Mouse (Mus musculus) erythroblast, embryonic 14.5 days (primary cell): ENCODE data around the gene Cd36. TPM values are rescaled to one million over a fixed set of nuclear protein-coding genes. Genes with fewer than 3 reads are reported as not detected.
"Not testable (repeated sequence)": the region's sequence is repeated elsewhere in the genome, so short reads cannot be mapped to it uniquely, and the experiment has no call there.

Experiments
- H3K27me3 ChIP-seq: 2 replicates; pipeline ENCODE4 v1.6.1; 2012; ENCODE audit warnings: inconsistent platforms; ENCODE audit not compliant: control insufficient read depth
- H3K36me3 ChIP-seq: 2 replicates; pipeline ENCODE4 v1.6.1; 2012; ENCODE audit warnings: mild to moderate bottlenecking, inconsistent platforms; ENCODE audit not compliant: control insufficient read depth
- H3K4me1 ChIP-seq: 2 replicates; pipeline ENCODE4 v1.6.1; 2012; ENCODE audit warnings: inconsistent platforms; ENCODE audit not compliant: control insufficient read depth
- H3K4me3 ChIP-seq: replicated peaks from 2 replicates; pipeline ENCODE3; 2012; ENCODE audit warnings: moderate library complexity, mild to moderate bottlenecking, inconsistent platforms
- H3K9me3 ChIP-seq: 2 replicates; pipeline ENCODE4 v1.6.1; 2012; ENCODE audit warnings: low read length, inconsistent platforms, mixed read lengths; ENCODE audit not compliant: control insufficient read depth
- GATA1 ChIP-seq: IDR thresholded peaks from 2 replicates; pipeline ENCODE4 v1.6.1; 2012; ENCODE audit warnings: low read length, inconsistent platforms, mixed read lengths
- TAL1 ChIP-seq: IDR thresholded peaks from 3 replicates; pipeline ENCODE4 v1.6.1; 2012; ENCODE audit warnings: low read length, inconsistent platforms, mixed read lengths
- polyA plus RNA-seq: library from polyadenylated mRNA; stranded (reverse); fragments of >175 nt; gene quantifications from 2 replicates; pipeline ENCODE4 v1.2.3, GENCODE M21; 2012

Gene Cd36
- 0.11 and 0.12 TPM in 2 replicates for polyA plus RNA-seq

DNA sequence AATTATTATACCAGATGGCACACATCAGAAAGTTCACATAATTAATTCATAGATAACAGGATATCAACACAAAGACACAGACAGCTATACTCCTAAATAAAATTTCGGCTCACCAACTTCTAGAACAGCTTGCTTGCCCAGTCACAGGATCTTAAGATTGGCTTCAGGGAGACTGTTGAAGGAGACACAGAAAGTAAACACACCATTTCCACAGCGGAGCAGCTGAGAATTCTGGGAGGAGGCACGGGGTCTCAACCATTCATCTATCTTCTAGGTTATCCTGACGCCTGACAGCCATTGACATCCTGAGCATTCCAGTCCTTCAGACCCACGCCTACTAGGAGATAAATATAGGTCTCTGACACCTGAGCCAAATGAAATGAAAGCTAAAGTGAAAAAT is at the start of gene Cd36:
Cd36 (minus strand) TSS at position 204 of the 400 bp plus-strand sequence.
- no peaks in the 10 kb centered on the region for H3K9me3 ChIP-seq
- H3K4me3 ChIP-seq: no peak within 1 kb of the TSS
- H3K36me3 ChIP-seq: no peaks in the 10 kb centered on the region
- H3K4me1 ChIP-seq: no peaks in the 10 kb centered on the region
- TF ChIP-seq GATA1: no peak
- TF ChIP-seq TAL1: no peak
- H3K27me3 ChIP-seq: no peaks in the 10 kb centered on the region

DNA sequence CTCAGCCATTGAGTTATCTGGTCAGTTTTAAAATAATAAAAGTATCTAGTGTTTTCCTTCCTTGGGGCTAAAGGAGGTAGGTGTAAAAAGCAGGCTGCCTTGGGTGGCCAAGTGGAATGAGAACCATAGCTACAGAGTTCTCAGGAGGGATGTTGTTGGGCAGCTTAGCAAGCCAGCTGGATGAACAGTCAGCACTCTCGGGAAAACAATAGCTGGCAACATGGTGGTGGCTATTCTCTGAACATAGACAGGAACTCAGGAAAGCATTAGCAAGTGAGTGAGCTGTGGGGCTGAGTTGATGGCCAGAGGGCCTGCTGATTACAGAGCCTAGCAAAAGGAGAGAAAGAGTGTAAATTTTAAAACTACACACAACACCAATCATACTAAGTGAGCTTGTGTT is 45.9 kb upstream of the Cd36 start:
- no peaks in the 10 kb centered on the region for H3K9me3 ChIP-seq
- no peaks in the 10 kb centered on the region for H3K36me3 ChIP-seq
- H3K4me1 ChIP-seq: peaks cover 5% of the 10 kb centered on the region
- no peak for TF ChIP-seq GATA1
- no peak for TF ChIP-seq TAL1
- no peak overlapping the region for H3K4me3 ChIP-seq
- H3K27me3 ChIP-seq: no peaks in the 10 kb centered on the region

DNA sequence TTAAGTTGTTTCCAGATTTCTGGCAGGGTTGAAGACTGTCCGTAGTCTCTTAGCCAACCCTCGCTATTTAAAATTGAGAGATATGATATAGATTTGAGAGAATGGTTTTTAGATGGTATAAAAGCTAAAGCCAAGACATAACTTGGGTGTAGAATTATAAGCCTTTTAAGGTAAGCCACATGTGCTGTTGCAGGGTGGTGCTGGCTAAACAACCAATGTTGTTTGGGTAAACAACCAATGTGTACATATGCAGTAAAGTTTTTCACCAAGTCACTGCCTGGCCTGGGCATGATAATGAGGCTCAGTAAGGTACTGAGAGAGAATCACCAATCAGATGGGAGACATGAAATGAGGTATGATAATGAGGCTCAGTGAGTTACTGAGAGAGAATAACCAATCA is 43.0 kb upstream of the Cd36 start:
- H3K9me3 ChIP-seq, H3K4me1 ChIP-seq, H3K27me3 ChIP-seq, H3K36me3 ChIP-seq, H3K4me3 ChIP-seq: not testable (repeated sequence)

DNA sequence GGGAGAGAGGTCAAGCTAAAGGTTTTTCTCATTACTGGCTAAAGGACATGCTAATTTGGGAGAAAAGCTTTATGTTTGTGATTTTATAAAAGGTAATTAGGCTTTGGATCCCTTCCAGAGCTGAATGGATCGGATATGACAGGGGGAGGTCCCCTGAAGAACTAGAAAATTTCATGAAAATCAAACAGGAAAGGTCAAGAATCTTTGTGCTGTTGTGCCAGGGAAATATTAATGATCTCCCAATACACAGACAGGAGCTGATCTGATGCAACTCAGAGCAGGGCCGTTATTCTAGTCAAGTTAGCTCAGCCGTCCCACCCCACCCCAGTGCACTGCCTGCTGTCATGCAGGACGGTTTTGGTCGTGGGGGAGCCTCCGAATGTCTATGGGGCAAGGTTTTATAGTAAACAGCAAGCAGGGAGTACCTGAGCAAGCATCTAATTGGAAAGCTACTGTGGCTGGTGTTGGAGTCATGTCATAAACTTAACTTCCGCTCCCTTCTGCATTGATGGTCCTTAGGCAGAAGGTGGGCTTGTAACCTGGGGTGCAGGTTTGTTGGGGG is 40.5 kb upstream of the Cd36 start:
- Histone ChIP-seq H3K4me1 (no peaks in the 10 kb centered on the region), H3K9me3 (no peaks in the 10 kb centered on the region), H3K27me3 (no peaks in the 10 kb centered on the region), H3K4me3 (no peak overlapping the region), H3K36me3 (no peaks in the 10 kb centered on the region)
- no peak for TF ChIP-seq TAL1

DNA sequence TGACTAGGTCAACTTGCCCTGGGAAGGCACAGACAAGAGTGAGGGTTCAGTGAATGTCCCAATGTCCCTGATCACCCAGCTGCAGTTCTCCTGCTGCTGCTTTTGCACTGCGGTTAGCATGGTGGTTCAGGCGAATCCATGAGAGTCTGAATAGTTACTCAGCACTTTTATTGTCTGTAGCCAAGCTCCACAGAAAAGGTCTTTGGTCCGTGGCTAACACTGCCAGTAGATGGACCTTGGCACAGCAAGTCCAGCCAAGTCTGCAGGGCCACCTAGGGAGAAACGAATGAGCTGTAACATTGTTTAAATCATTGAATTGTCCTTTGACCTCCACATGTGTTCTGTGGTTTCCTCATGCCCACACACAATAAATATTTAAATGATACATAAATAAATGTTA is 39.9 kb upstream of the Cd36 start:
- no peaks in the 10 kb centered on the region for H3K27me3 ChIP-seq
- no peak overlapping the region for H3K4me3 ChIP-seq
- TF ChIP-seq GATA1: no peak
- TF ChIP-seq TAL1: no peak
- no peaks in the 10 kb centered on the region for H3K36me3 ChIP-seq
- H3K4me1 ChIP-seq: no peaks in the 10 kb centered on the region
- H3K9me3 ChIP-seq: no peaks in the 10 kb centered on the region

DNA sequence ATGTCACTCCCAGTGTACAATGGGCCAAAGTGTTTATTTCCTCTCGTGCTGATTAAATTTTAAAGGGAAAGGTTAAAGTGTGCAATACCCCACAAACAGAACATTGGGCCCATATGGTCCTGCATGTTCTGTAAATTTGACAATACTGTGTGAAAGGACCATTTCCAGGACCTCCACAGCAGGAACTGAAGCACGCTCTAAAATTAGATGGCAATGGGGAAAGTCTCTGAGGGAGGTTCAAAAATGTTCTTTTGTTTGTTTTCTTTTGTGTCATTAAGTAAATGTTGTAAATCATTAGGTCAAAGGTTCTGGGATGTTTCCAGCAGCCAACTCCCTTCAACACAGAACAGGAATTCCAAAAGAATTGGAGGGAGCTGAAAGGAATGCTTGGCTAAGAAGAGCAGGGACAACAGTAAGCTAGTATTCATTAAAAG is 35.5 kb upstream of the Cd36 start:
- Histone ChIP-seq H3K27me3 (no peaks in the 10 kb centered on the region), H3K9me3 (no peaks in the 10 kb centered on the region), H3K36me3 (no peaks in the 10 kb centered on the region), H3K4me1 (no peaks in the 10 kb centered on the region), H3K4me3 (no peak overlapping the region)
- TF ChIP-seq TAL1 (no peak), GATA1 (no peak)

DNA sequence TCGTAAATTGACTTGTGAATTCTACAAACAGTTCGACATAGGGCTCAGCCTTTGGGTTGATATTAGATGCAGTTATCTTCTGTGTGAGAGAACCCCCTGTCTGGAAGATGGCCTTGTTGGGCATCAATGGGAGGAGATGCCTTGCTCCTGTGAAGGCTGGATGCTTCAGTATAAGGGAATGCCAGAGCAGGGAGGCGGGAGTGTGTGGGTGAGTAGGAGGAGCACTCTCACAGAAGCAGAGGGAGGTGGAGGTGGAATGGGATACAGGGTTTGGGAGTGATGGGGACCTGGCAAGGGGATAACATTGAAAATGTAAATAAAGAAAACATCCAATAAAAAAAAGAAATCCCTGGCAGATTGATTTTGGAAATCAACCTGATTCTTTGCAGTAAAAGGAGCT is 35.0 kb upstream of the Cd36 start:
- Histone ChIP-seq H3K36me3 (no peaks in the 10 kb centered on the region), H3K4me1 (no peaks in the 10 kb centered on the region), H3K4me3 (no peak overlapping the region), H3K27me3 (no peaks in the 10 kb centered on the region), H3K9me3 (no peaks in the 10 kb centered on the region)
- TF ChIP-seq GATA1 (no peak), TAL1 (no peak)

DNA sequence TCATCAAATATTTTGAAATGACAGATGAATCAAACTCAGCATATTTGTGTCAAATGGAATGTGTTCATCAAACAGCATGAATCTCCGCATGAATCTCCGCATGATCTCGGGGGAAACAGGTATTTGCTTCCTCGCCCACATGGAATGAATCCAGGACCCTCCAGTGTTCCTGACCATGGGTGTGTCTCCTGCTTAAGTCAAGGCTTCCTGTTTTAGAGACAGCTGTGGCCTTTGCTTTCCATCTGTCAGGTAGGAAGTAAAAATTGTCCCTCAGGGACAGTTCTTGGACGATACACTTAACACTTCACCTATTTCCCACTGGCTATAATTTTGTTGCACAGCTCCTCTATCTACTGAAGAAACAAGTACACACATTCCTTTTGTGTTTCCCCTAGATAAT is 30.4 kb upstream of the Cd36 start:
- TF ChIP-seq TAL1 (no peak), GATA1 (no peak)

DNA sequence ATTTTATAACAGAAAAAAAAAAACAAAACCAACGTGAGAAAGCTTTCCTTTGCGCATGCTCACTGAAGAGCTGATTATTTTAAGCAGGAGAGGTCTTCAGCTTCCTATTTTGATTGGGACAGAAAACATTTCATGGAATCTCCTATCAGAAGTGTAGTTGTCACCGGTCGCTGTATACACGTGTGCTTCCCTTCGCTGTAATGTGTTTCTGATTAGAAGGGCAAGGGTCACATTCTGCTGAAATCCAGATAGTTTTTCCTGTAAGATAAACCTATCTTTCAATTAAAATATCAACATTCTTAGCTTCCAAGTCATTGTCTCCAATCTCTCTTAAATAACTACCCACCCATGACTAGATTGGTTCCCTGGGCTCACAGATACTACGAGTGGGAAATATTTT is 16.2 kb upstream of the Cd36 start:
- Histone ChIP-seq H3K4me3 (no peak overlapping the region), H3K4me1 (no peaks in the 10 kb centered on the region), H3K9me3 (no peaks in the 10 kb centered on the region), H3K36me3 (no peaks in the 10 kb centered on the region), H3K27me3 (no peaks in the 10 kb centered on the region)
- no peak for TF ChIP-seq GATA1
- TF ChIP-seq TAL1: no peak

More for the DNA sequence above, 30.4 kb upstream of the Cd36 start:
- Histone ChIP-seq H3K36me3 (no peaks in the 10 kb centered on the region), H3K4me3 (no peak overlapping the region), H3K9me3 (no peaks in the 10 kb centered on the region), H3K27me3 (no peaks in the 10 kb centered on the region), H3K4me1 (no peaks in the 10 kb centered on the region)

DNA sequence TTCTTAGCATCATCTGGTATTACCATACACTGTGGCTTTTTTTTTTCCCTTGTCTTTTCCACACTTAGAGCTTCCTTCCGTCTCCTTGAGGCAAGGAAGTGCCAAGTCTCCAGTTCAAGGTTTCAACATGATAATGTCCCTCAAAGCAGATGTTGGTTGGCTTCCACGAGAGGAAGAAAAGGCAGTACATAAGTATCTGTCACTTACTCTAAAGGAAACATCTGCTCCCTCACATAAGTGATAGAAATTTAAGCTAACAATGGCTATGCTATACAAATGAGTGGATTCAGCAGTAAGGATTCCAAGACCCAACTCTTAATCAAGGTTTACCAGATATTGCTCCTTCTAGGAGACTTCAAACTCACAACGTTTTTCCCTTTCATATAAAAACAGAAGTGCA is 10.3 kb upstream of the Cd36 start:
- Histone ChIP-seq H3K9me3 (no peaks in the 10 kb centered on the region), H3K27me3 (no peaks in the 10 kb centered on the region), H3K4me3 (no peak overlapping the region), H3K4me1 (no peaks in the 10 kb centered on the region), H3K36me3 (no peaks in the 10 kb centered on the region)
- TF ChIP-seq TAL1 (no peak), GATA1 (no peak)

DNA sequence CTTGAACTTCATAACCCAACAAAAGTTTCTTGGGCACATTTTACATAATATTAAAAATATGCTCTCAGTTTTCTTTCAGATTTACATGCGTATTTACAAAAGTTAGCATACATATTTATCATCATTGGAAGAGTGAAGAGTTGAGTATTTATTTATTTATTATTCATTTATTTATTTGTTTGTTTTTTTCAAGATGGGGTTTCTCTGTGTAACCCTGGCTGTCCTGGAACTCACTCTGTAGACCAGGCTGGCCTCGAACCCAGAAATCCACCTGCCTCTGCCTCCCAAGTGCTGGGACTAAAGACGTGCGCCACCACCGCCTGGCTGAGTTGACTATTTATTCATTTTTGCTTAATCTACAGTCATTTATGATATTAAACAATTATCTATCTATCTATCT is 9.0 kb upstream of the Cd36 start:
- not testable (repeated sequence) for H3K4me1 ChIP-seq, H3K27me3 ChIP-seq, H3K4me3 ChIP-seq, H3K36me3 ChIP-seq, H3K9me3 ChIP-seq
